Mouse (Mus musculus): ENCODE measurements around the gene Olfr1313.
"Not testable (repeated sequence)": the region's sequence is repeated elsewhere in the genome, so short reads cannot be mapped to it uniquely, and the experiment has no call there.

The Olfr1313 gene

DNA sequence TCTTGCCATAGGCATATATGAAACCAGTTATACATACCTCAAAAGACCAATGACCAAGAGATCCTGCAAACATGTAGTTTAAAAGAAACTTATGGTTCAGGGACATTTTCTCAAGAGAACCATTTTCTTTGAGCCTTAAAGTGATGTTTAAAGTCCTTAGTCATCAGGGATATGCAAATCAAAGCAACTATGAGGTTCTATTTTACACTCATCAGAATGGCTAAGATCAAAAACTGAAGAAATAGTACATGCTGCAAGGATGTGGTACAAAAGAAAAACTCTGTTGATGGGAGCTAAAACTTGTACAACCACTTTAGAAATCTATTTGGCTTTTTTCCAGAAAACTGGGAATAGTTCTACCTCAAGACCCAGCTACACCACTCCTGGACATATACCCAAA lies at the start of gene Olfr1313:
Olfr1313 (minus strand) TSS at position 101 of the 400 bp plus-strand sequence.
- no peak for DNase-seq (ENCODE audit: extremely low spot score, low spot score)

DNA sequence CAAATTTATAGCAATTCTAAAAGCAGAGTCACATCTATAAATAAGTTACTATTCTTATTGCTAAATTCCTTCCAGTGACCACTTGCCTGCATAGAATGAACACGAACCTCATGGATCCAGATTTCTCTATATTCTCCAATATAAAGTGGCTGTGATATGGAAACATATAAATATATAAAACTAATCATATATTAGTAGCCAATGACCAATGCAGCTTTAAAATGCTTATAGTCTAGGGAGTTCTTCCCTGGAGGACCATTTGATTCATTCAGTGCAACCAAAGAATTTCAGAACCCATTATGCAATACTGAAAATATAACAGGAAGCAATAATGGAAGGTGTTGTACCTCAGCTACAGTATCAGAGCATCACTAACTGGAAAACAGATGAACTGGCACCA lies 37.7 kb upstream of the Olfr1313 start, which contains the start of gene Olfr1315-ps1:
Olfr1315-ps1 (minus strand) TSS at position 101 of the 400 bp plus-strand sequence.
- no peak for DNase-seq (ENCODE audit: extremely low spot score, low spot score)

DNA sequence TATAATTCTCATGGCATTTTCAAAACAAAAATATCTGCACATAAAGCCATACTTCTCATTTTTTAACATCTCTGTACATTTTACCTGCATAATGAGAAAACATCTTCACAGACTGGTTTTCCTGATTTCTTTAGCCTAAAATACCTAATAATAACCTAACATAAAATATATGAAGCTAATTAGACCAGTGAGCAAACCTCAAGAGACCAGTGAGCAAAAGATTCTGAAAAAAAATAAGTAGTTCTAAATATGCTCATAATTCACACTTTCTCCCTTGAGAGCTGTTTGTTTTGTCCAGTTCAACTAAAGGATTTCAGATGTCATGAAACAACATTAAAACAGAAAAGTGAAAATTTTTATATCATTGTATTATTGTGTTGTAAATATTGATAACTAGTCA lies 19.0 kb upstream of the Olfr1313 start, which contains the start of gene Olfr1314:
Olfr1314 (minus strand) TSS at position 101 of the 400 bp plus-strand sequence.
- DNase-seq (ENCODE audit: extremely low spot score, low spot score), result no peak

DNA sequence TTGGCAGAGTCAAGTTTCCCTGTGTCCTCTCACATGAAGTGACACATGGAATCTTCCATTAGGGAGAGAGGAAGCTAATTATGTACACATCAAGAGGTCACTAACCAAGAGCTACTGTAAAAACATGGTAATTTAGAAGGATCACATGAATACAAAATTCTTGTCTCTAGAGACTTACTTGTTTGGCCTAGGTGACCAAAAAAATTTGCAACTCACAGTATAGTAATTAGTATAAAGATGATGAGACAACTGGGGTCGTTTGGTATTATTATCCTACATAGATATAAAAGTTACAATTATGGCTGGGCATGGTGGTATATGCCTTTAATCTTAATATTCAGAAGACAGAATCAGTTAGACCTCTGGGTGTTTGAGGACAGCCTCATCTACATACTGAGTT lies 27.5 kb downstream of the Olfr1313 start, which contains the start of gene Olfr1312:
Olfr1312 (minus strand) TSS at position 101 of the 400 bp plus-strand sequence.
- DNase-seq (ENCODE audit: extremely low spot score, low spot score), result no peak

DNA sequence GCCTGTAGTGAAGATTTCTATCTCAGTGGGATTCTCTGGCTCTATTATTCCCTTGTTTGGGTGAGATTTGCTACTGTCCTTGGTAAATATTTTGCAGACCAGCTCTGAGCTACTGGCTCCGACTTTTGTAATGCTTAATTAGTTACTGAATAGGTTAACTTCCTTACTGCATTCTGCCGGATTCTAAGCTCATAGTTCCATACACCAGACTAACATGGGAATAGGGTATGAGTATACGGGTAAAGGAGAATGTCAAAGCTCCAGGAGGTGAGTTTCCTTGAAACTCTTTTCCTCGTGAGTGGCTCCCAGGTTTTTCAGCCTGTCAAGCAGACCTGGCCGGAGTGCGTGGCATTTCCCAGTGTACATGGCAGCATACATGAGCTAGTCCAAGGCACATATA lies 50.7 kb downstream of the Olfr1313 start:
- DNase-seq (ENCODE audit: extremely low spot score, low spot score), result not testable (repeated sequence)

DNA sequence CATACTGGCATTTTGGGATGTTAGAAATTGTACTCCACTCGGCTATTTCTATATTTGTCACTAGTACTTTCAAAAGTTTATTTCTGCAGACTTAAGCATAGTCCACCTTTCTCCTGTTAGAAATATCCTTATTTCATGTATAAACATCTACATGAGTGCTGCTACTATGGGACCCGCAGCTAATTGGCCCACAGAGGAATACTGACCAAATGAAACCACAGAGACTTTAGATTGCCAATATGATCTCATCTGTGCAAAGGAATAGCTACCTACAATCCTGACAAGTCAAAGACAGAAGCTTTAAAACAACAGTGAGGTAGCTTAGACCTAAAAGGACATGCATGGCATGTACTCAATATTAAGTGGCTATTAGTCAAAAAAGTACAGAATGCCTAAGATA lies 53.3 kb downstream of the Olfr1313 start, which contains the start of gene Olfr1311:
Olfr1311 (minus strand) TSS at position 101 of the 400 bp plus-strand sequence.
- DNase-seq (ENCODE audit: extremely low spot score, low spot score), result no peak

All from neural tube, embryonic 10.5 days (tissue).